Mouse (Mus musculus): ENCODE data around the gene Fgf22. TPM values are rescaled to one million over a fixed set of nuclear protein-coding genes. Genes with fewer than 3 reads are reported as not detected.

Fgf22 gene
- polyA plus RNA-seq, 3 experiments from 2014 or later: 0.24 TPM; not detected in 2

GRCm38 (mm10) chr10:79793738-79794490 is 39.0 kb downstream of the Fgf22 start:
- ATAC-seq: no peak

GRCm38 (mm10) chr10:79794491-79794931 is 39.6 kb downstream of the Fgf22 start:
- ATAC-seq: no peak

- no peak for ATAC-seq
Measured at GRCm38 (mm10) chr10:79795905-79796304, 41.0 kb downstream of the Fgf22 start.

GRCm38 (mm10) chr10:79797326-79797725 is 42.5 kb downstream of the Fgf22 start:
- no peak for ATAC-seq

GRCm38 (mm10) chr10:79798289-79798928 is 43.5 kb downstream of the Fgf22 start:
- ATAC-seq: no peak

- no peak for ATAC-seq
Measured at GRCm38 (mm10) chr10:79800508-79800907, 45.6 kb downstream of the Fgf22 start.

GRCm38 (mm10) chr10:79801837-79802236 is 47.0 kb downstream of the Fgf22 start:
- ATAC-seq: no peak

- ATAC-seq: no peak
Measured at GRCm38 (mm10) chr10:79802331-79802971, 47.6 kb downstream of the Fgf22 start.

- no peak for ATAC-seq
Measured at GRCm38 (mm10) chr10:79803716-79804323, 48.9 kb downstream of the Fgf22 start.

- no peak for ATAC-seq
Measured at GRCm38 (mm10) chr10:79805636-79806035, 50.8 kb downstream of the Fgf22 start.

GRCm38 (mm10) chr10:79806331-79806730 is 51.5 kb downstream of the Fgf22 start:
- ATAC-seq: no peak

GRCm38 (mm10) chr10:79806972-79807371 is 52.1 kb downstream of the Fgf22 start:
- ATAC-seq: no peak

GRCm38 (mm10) chr10:79807826-79808225 is 53.0 kb downstream of the Fgf22 start:
- ATAC-seq: no peak

Other genes starting within 250 kb of the Fgf22 start
- gene Plpp2, start 221.3 kb upstream of the Fgf22 start, polyA plus RNA-seq (2017; shearing (Covaris generic)): 1 to 10 TPM; 2.4 to 5.8 (median 2.9) TPM
- 10 to 100 TPM; 11.6 to 15.0 (median 13.1) TPM for gene Mier2, start 199.9 kb upstream of the Fgf22 start, polyA plus RNA-seq (2017; shearing (Covaris generic))
- not detected for gene Theg, start 167.7 kb upstream of the Fgf22 start, polyA plus RNA-seq (2017; shearing (Covaris generic))
- not detected for gene C2cd4c, start 141.1 kb upstream of the Fgf22 start, polyA plus RNA-seq (2017; shearing (Covaris generic))
- not detected for gene Shc2, start 117.2 kb upstream of the Fgf22 start, polyA plus RNA-seq (2017; shearing (Covaris generic))
- not detected for gene Odf3l2, start 109.3 kb upstream of the Fgf22 start, polyA plus RNA-seq (2017; shearing (Covaris generic))
- gene Madcam1, start 90.5 kb upstream of the Fgf22 start, polyA plus RNA-seq (2017; shearing (Covaris generic)): not detected
- 10 to 100 TPM; 15.9 to 25.7 (median 17.5) TPM for gene Tpgs1, start 85.7 kb upstream of the Fgf22 start, polyA plus RNA-seq (2017; shearing (Covaris generic))
- 10 to 100 TPM; 13.9 to 26.7 (median 20.5) TPM for gene Cdc34, start 72.9 kb upstream of the Fgf22 start, polyA plus RNA-seq (2017; shearing (Covaris generic))
- gene Gzmm, start 66.1 kb upstream of the Fgf22 start, polyA plus RNA-seq (2017; shearing (Covaris generic)): 1 to 10 TPM in 1 of 3 experiments, under 1 TPM in 2; 0.62 to 3.2 (median 0.94) TPM
- gene Bsg, start 50.6 kb upstream of the Fgf22 start, polyA plus RNA-seq (2017; shearing (Covaris generic)): 100 to 1,000 TPM; 116 to 152 (median 121) TPM
- not detected for gene Hcn2, start 38.4 kb upstream of the Fgf22 start, polyA plus RNA-seq (2017; shearing (Covaris generic))
- gene Polrmt, start 8.5 kb upstream of the Fgf22 start, polyA plus RNA-seq (2017; shearing (Covaris generic)): 10 to 100 TPM; 10.6 to 19.2 (median 17.1) TPM
- 1 to 10 TPM; 2.1 to 2.8 (median 2.7) TPM for gene Rnf126, start 11.9 kb downstream of the Fgf22 start, polyA plus RNA-seq (2017; shearing (Covaris generic))
- 1 to 10 TPM in 1 of 3 experiments, under 1 TPM in 1, not detected in 1; 0.21 to 1.2 TPM for gene Fstl3, start 22.2 kb downstream of the Fgf22 start, polyA plus RNA-seq (2017; shearing (Covaris generic))
- gene Prss57, start 35.9 kb downstream of the Fgf22 start, polyA plus RNA-seq (2017; shearing (Covaris generic)): 1 to 10 TPM in 1 of 3 experiments, under 1 TPM in 1, not detected in 1; 0.57 to 1.1 TPM
- under 1 TPM in 1 of 3 experiments, not detected in 2; 0.43 TPM for gene Palm, start 38.5 kb downstream of the Fgf22 start, polyA plus RNA-seq (2017; shearing (Covaris generic))
- not detected for gene Misp, start 65.9 kb downstream of the Fgf22 start, polyA plus RNA-seq (2017; shearing (Covaris generic))
- 100 to 1,000 TPM in 2 of 3 experiments, 10 to 100 TPM in 1; 97.4 to 169 (median 149) TPM for gene Ptbp1, start 99.4 kb downstream of the Fgf22 start, polyA plus RNA-seq (2017; shearing (Covaris generic))
- not detected for gene Prtn3, start 119.4 kb downstream of the Fgf22 start, polyA plus RNA-seq (2017; shearing (Covaris generic))
- gene Plppr3, start 119.6 kb downstream of the Fgf22 start, polyA plus RNA-seq (2017; shearing (Covaris generic)): 1 to 10 TPM; 1.6 to 3.3 (median 2.2) TPM
- not detected for gene Elane, start 131.2 kb downstream of the Fgf22 start, polyA plus RNA-seq (2017; shearing (Covaris generic))
- not detected for gene Cfd, start 135.8 kb downstream of the Fgf22 start, polyA plus RNA-seq (2017; shearing (Covaris generic))
- gene Med16, start 153.8 kb downstream of the Fgf22 start, polyA plus RNA-seq (2017; shearing (Covaris generic)): 1 to 10 TPM; 5.7 to 7.9 (median 7.1) TPM
- 1 to 10 TPM in 1 of 3 experiments, not detected in 2; 5.5 TPM for gene Gm26602, start 155.8 kb downstream of the Fgf22 start, polyA plus RNA-seq (2017; shearing (Covaris generic))
- gene Kiss1r, start 161.9 kb downstream of the Fgf22 start, polyA plus RNA-seq (2017; shearing (Covaris generic)): not detected
- 100 to 1,000 TPM in 1 of 3 experiments, 10 to 100 TPM in 2; 96.5 to 106 (median 96.9) TPM for gene R3hdm4, start 166.1 kb downstream of the Fgf22 start, polyA plus RNA-seq (2017; shearing (Covaris generic))
- 1 to 10 TPM; 2.1 to 3.5 (median 2.4) TPM for gene Arid3a, start 172.0 kb downstream of the Fgf22 start, polyA plus RNA-seq (2017; shearing (Covaris generic))
- 10 to 100 TPM; 66.6 to 85.2 (median 74.2) TPM for gene Wdr18, start 205.1 kb downstream of the Fgf22 start, polyA plus RNA-seq (2017; shearing (Covaris generic))
- under 1 TPM in 2 of 3 experiments, not detected in 1; 0.16 to 0.20 TPM for gene Grin3b, start 215.6 kb downstream of the Fgf22 start, polyA plus RNA-seq (2017; shearing (Covaris generic))
- gene Tmem259, start 229.3 kb downstream of the Fgf22 start, polyA plus RNA-seq (2017; shearing (Covaris generic)): 1 to 10 TPM; 2.0 to 2.5 (median 2.0) TPM
- 100 to 1,000 TPM; 672 to 989 (median 979) TPM for gene Cnn2, start 233.5 kb downstream of the Fgf22 start, polyA plus RNA-seq (2017; shearing (Covaris generic))
- 10 to 100 TPM; 10.7 to 14.2 (median 13.3) TPM for gene Abca7, start 241.4 kb downstream of the Fgf22 start, polyA plus RNA-seq (2017; shearing (Covaris generic))